Mouse (Mus musculus) liver, adult 2 months (tissue): ENCODE results near the gene Specc1. TPM values are rescaled to one million over a fixed set of nuclear protein-coding genes. Genes with fewer than 3 reads are reported as not detected.
A peak's percentile ranks its signal among the peaks of the same experiment; 100 is the strongest.

Experiments used
- DNase-seq: peaks from one replicate; pipeline ENCODE4 v3.0.0-alpha.2; 2011; ENCODE audit warnings: low read depth, low spot score; ENCODE audit errors: extremely low read depth
- H3K27ac ChIP-seq: fragments of 200-500 bp; replicated peaks from 2 replicates; pipeline ENCODE4 v1.5.1; 2012; ENCODE audit warnings: low read depth, mild to moderate bottlenecking, control low read depth, inconsistent platforms, low read length; ENCODE audit not compliant: insufficient read depth
- H3K27me3 ChIP-seq: fragments of 200-500 bp; 2 replicates; pipeline ENCODE4 v1.6.1; 2012; ENCODE audit warnings: mild to moderate bottlenecking, moderate library complexity, low read length, inconsistent platforms; ENCODE audit not compliant: control insufficient read depth, insufficient read depth
- H3K36me3 ChIP-seq: fragments of 200-500 bp; 2 replicates; pipeline ENCODE4 v1.6.1; 2012; ENCODE audit warnings: low read length, inconsistent platforms; ENCODE audit not compliant: control insufficient read depth, insufficient read depth
- H3K4me1 ChIP-seq: fragments of 200-500 bp; 2 replicates; pipeline ENCODE4 v1.6.1; 2011; ENCODE audit warnings: low read length; ENCODE audit not compliant: control insufficient read depth, insufficient read depth
- H3K4me3 ChIP-seq: fragments of 200-500 bp; 2 replicates; pipeline ENCODE4 v1.5.1; 2011; ENCODE audit warnings: low read depth, mild to moderate bottlenecking, control low read depth, low read length, moderate library complexity; ENCODE audit not compliant: insufficient read depth
- H3K79me2 ChIP-seq: fragments of 200-500 bp; 2 replicates; pipeline ENCODE4 v1.6.1; 2012; ENCODE audit warnings: inconsistent platforms, mild to moderate bottlenecking, low read length, moderate library complexity; ENCODE audit not compliant: control insufficient read depth, insufficient read depth
- H3K9ac ChIP-seq: fragments of 200-500 bp; 2 replicates; pipeline ENCODE4 v1.6.1; 2012; ENCODE audit warnings: low read depth, mild to moderate bottlenecking, control low read depth, inconsistent platforms, low read length
- CTCF ChIP-seq: fragments of 200-500 bp; IDR thresholded peaks from 2 replicates; pipeline ENCODE4 v1.5.1; 2011; ENCODE audit warnings: low read depth, low read length, control low read depth
- POLR2A ChIP-seq: fragments of 200-500 bp; IDR thresholded peaks from 2 replicates; pipeline ENCODE4 v1.6.1; 2011; ENCODE audit warnings: low read length, control low read depth; ENCODE audit not compliant: insufficient read depth; ENCODE audit errors: extremely low read depth
- WGBS: fragments of 180-500 bp; shearing (Covaris S2); methylation state at CpG from one replicate; pipeline ENCODE4 v1.1.7; 2018; 5-methylcytosine and 5-hydroxymethylcytosine counted together
- polyA plus RNA-seq: library from polyadenylated mRNA; depleted of rRNA; stranded (reverse); fragments of >200 nt; gene quantifications from 2 replicates; pipeline ENCODE4 v1.2.3, GENCODE M21; 2012
- total RNA-seq: library from RNA; depleted of rRNA; stranded (reverse); fragments of >200 nt; gene quantifications from 2 replicates; pipeline ENCODE4 v1.2.3, GENCODE M21; 2014

The Specc1 gene
- total and polyA plus RNA-seq, 2 experiments: 0.49 to 1.1 TPM

DNA sequence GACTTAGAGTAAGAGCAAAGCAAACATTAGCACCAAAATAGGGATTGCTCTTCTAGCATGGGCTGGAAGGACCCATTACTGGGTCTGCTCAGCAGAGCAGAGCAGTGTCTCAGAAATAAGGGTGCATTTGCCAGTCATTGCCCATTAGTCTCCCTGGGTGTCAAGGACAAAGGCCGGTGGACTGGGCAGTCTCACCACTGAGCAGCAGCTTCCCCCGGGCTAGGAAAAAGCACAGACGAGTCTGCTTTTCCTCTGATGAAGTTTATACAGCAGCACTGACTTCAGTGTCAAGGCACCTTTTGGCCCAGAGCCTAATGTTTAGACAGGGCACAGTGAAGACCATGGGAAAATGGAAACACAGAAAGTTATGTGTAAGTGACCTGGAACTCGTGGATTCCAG lies 253.3 kb downstream of the Specc1 start:
- H3K4me1 ChIP-seq: peaks cover 2% of the 10 kb centered on the region; the same call in 1 of the 2 replicates
- 53% methylated on average over 4 of the region's 4 CpGs for WGBS
- no peak overlapping the region for H3K4me3 ChIP-seq
- DNase-seq: no peak
- H3K27me3 ChIP-seq: no peaks in the 10 kb centered on the region
- TF ChIP-seq CTCF: no peak
- no peak for TF ChIP-seq POLR2A
- no peaks in the 10 kb centered on the region for H3K79me2 ChIP-seq
- no peak overlapping the region for H3K27ac ChIP-seq
- no peaks in the 10 kb centered on the region for H3K36me3 ChIP-seq
- no peak overlapping the region for H3K9ac ChIP-seq

- Histone ChIP-seq H3K79me2 (no peaks in the 10 kb centered on the region), H3K27ac (no peak overlapping the region), H3K4me3 (no peak overlapping the region), H3K36me3 (no peaks in the 10 kb centered on the region), H3K4me1 (peaks cover 4% of the 10 kb centered on the region; the same call in 1 of the 2 replicates), H3K27me3 (no peaks in the 10 kb centered on the region), H3K9ac (no peak overlapping the region)
- no peak for TF ChIP-seq CTCF
- no peak for TF ChIP-seq POLR2A
- peak; percentile 71 for DNase-seq
- WGBS: 51% methylated on average over 12 of the region's 12 CpGs
Measured at GRCm38 (mm10) chr11:62213384-62213989, 256.9 kb downstream of the Specc1 start.

DNA sequence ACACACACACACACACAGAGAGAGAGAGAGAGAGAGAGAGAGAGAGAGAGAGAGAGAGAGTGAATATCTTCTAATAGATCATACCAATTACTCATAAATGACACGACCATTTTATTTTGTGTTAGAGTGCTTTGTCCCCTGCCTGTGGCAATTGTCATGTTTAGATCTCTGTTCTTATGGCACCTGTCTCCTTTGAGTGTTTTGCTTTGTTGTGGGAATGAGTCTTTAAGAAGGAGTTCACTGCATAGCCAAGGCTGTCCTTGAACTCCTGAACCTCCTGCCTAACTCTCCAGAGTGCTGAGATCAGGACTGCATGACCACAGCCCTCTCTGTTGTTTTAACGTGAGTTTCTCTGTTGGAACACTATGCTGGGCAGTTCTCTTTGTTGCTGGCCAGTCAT lies 258.5 kb downstream of the Specc1 start:
- H3K4me1 ChIP-seq: peaks cover 4% of the 10 kb centered on the region; the same call in 1 of the 2 replicates
- no peaks in the 10 kb centered on the region for H3K36me3 ChIP-seq
- 82% methylated on average over 2 of the region's 2 CpGs for WGBS
- H3K27me3 ChIP-seq: no peaks in the 10 kb centered on the region
- H3K4me3 ChIP-seq: no peak overlapping the region
- TF ChIP-seq CTCF (no peak), POLR2A (no peak)
- H3K27ac ChIP-seq: no peak overlapping the region
- H3K9ac ChIP-seq: no peak overlapping the region
- no peaks in the 10 kb centered on the region for H3K79me2 ChIP-seq
- DNase-seq: no peak

GRCm38 (mm10) chr11:62217751-62218150 lies 261.2 kb downstream of the Specc1 start:
- no peaks in the 10 kb centered on the region for H3K27me3 ChIP-seq
- H3K36me3 ChIP-seq: no peaks in the 10 kb centered on the region
- no peak for TF ChIP-seq CTCF
- no peak for TF ChIP-seq POLR2A
- no peak overlapping the region for H3K27ac ChIP-seq
- peak; percentile 30 for DNase-seq
- no peak overlapping the region for H3K4me3 ChIP-seq
- H3K9ac ChIP-seq: no peak overlapping the region
- H3K4me1 ChIP-seq: peaks cover 4% of the 10 kb centered on the region; the same call in 1 of the 2 replicates
- no peaks in the 10 kb centered on the region for H3K79me2 ChIP-seq
- 37% methylated on average over 6 of the region's 6 CpGs for WGBS

- TF ChIP-seq POLR2A (no peak), CTCF (no peak)
- H3K27ac ChIP-seq: no peak overlapping the region
- H3K79me2 ChIP-seq: no peaks in the 10 kb centered on the region
- no peak overlapping the region for H3K9ac ChIP-seq
- H3K36me3 ChIP-seq: no peaks in the 10 kb centered on the region
- no peak overlapping the region for H3K4me3 ChIP-seq
- no peaks in the 10 kb centered on the region for H3K27me3 ChIP-seq
- whole genome bisulfite sequencing: 83% methylated on average over 7 of the region's 7 CpGs
- DNase-seq: peak; percentile 16
- 0 out of 2 replicates have a peak, but pooled peaks cover 1% of the 10 kb centered on the region for H3K4me1 ChIP-seq
Measured at GRCm38 (mm10) chr11:62220756-62221510, 264.4 kb downstream of the Specc1 start.

DNA sequence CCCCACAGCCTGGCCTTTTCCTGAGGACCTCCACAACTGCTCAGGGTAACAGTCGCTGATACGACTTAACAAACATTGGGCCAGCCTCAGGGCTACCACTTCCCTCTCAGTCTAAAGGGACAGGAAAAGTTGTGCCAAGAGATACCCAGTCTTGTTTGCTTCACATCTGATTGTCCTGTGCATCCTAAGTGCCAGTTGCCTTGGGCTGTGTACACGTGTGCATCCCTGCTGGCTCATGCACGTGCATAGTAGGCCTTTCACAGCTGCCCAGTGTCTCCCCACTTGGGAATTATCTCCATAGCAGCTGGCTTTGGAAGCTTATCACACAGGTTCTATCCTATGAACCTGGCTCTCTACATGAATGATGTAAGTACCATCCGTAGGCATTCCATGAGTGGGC lies 266.9 kb downstream of the Specc1 start:
- 85% methylated on average over 5 of the region's 5 CpGs for WGBS
- Histone ChIP-seq H3K27ac (no peak overlapping the region), H3K36me3 (no peaks in the 10 kb centered on the region), H3K4me1 (no peaks in the 10 kb centered on the region), H3K79me2 (no peaks in the 10 kb centered on the region), H3K4me3 (no peak overlapping the region), H3K27me3 (no peaks in the 10 kb centered on the region), H3K9ac (no peak overlapping the region)
- DNase-seq: no peak
- TF ChIP-seq POLR2A: no peak
- TF ChIP-seq CTCF: no peak
